ENCODE assay signal across 28 mouse cellular contexts in the genomic region with DNA sequence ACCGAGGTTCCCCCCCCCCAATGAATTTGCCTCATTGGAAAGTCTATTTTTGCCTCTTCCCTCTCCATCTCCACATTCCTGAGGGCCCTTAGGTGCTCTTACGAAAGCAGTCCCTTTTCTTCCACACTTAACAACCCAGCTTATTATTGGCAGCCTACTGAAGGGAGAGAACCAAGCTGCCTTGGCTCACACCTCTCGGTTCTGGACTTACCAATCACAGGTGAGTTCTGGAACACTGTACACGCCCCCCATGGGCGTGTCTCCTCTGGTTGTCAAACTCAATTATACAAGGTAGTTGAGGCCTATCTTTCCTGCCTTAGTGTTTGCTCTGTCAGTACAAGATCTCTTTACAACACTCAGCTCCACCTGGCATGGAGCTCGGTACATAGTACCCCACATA. TPM values are rescaled to one million over a fixed set of nuclear protein-coding genes. Genes with fewer than 3 reads are reported as not detected.
DNase-seq lines count a peak whose midpoint lies in the region; ATAC-seq and TF ChIP-seq lines count a peak whose summit lies in the region.
"Had no signal": no experiment of that assay in that cellular context is flagged by ENCODE, and none has a peak within 500 bp of the region (broad histone marks: within the 10 kb centered on the region; RNA-seq: fewer than 3 reads in every experiment).

No protein-coding gene starts in this region.

- DNase-seq in heart, adult 11 months = peak; percentile 54
- no peak for DNase-seq in heart, postnatal 10 days
- peak; percentile 19 for DNase-seq in A20 (ENCODE audit: low read depth, low spot score)
- peak; percentile 43 for DNase-seq in c-Kit-positive CD71-positive TER-119-negative erythroid progenitor cells, embryonic 14.5 days (ENCODE audit: low read depth)
- DNase-seq in lung, postnatal 14 days = peak; percentile 42
- DNase-seq in hindbrain, postnatal 0 days (ENCODE audit: low spot score) = no peak
- DNase-seq in urinary bladder, adult 2 months (ENCODE audit: low spot score) = no peak
- DNase-seq in gastrocnemius, postnatal 4 days (ENCODE audit: low spot score in 2 of 2) = no peak
- DNase-seq: adrenal gland, postnatal 10 days; cerebellum, adult 18-20 months; gastrocnemius, postnatal 10 days; kidney, adult 9 months; kidney, postnatal 36 days; left cerebral cortex, postnatal 4 days; thymus, postnatal 25 days had no signal

- H3K27me3 ChIP-seq in hindbrain, postnatal 0 days (ENCODE audit: insufficient read depth, low read length) = no peaks in the 10 kb centered on the region

- no peaks in the 10 kb centered on the region for H3K9me3 ChIP-seq in hindbrain, postnatal 0 days (ENCODE audit: low read length)
- H3K9me3 ChIP-seq: forebrain, embryonic 10.5 days; midbrain, embryonic 10.5 days had no signal

- no peak for ATAC-seq in hindbrain, postnatal 0 days
- ATAC-seq: activated CD4-positive, CD25-positive, alpha-beta regulatory T cell, adult 4 months had no signal

- WGBS in hindbrain, postnatal 0 days = 88% methylated on average over 6 of the region's 6 CpGs

- TF ChIP-seq CTCF in hindbrain, postnatal 0 days (IDR thresholded peaks at IDR 0.05; ENCODE audit: low read depth) = no peak

- no peak overlapping the region for H3K4me3 ChIP-seq in hindbrain, postnatal 0 days (ENCODE audit: low read length)
- H3K4me3 ChIP-seq: forebrain, embryonic 10.5 days; left cerebral cortex, adult 2 months; midbrain, embryonic 10.5 days had no signal

- H3K4me2 ChIP-seq in hindbrain, postnatal 0 days (ENCODE audit: low read depth, low read length) = no peak overlapping the region

- H3K4me1 ChIP-seq in hindbrain, postnatal 0 days (ENCODE audit: insufficient read depth, low read length) = no peaks in the 10 kb centered on the region
- H3K4me1 ChIP-seq: forebrain, embryonic 10.5 days had no signal

- H3K27ac ChIP-seq in hindbrain, postnatal 0 days = no peak overlapping the region
- H3K27ac ChIP-seq: forebrain, embryonic 10.5 days; left cerebral cortex, adult 2 months; macrophage; midbrain, embryonic 10.5 days; stomach, postnatal 0 days had no signal

- intact Hi-C loops in heart, postnatal 10 days (cut with DNase I) = no loop called here

- H3K36me3 ChIP-seq in hindbrain, postnatal 0 days (ENCODE audit: insufficient read depth, low read length) = no peaks in the 10 kb centered on the region
- H3K36me3 ChIP-seq: forebrain, embryonic 10.5 days; midbrain, embryonic 10.5 days had no signal

- no peak overlapping the region for H3K9ac ChIP-seq in hindbrain, postnatal 0 days (replicated peaks; ENCODE audit: low read length)

RNA-seq across cellular contexts. Expression of a gene that starts 13.8 kb away (rescaled TPM):
- not detected for total RNA-seq in heart, postnatal 10 days (2021)
- 0.78 TPM in 1 of 2 replicates, not detected in the other for total RNA-seq in hindbrain, postnatal 0 days (2014; rRNA removed)
- 0.37 and 0.45 TPM in 2 replicates for polyA plus RNA-seq in hindbrain, postnatal 0 days (2015; fragmentation: Nextera tagmentation; extraction: Ambion mirVana)
- 2.1 and 3.3 TPM in 2 replicates for polyA plus RNA-seq in urinary bladder, adult 2 months (2012; rRNA removed)
- total RNA-seq in gastrocnemius, postnatal 4 days (2021) = under 1 TPM in 1 of 2 experiments, not detected in 1; 0.17 TPM
- total RNA-seq: CH12.LX; gastrocnemius, postnatal 10 days; heart, adult 8-10 months; left cerebral cortex, adult 2 months; liver, adult 2 months; neutrophil, adult 5-6 weeks had no signal
- polyA plus RNA-seq: activated CD4-positive, CD25-positive, alpha-beta regulatory T cell, adult 4 months; forebrain, embryonic 10.5 days; heart, embryonic 16.5 days; hindbrain, embryonic 11.5 days; liver, adult 2 months; macrophage; midbrain, embryonic 10.5 days had no signal

RNA-seq across cellular contexts. Expression of a gene that starts 35.0 kb away (rescaled TPM):
- total RNA-seq in heart, postnatal 10 days (2021) = under 1 TPM; 0.47 to 0.93 TPM
- 0.07 and 0.73 TPM in 2 replicates for total RNA-seq in hindbrain, postnatal 0 days (2014; rRNA removed)
- polyA plus RNA-seq in hindbrain, postnatal 0 days (2015; fragmentation: Nextera tagmentation; extraction: Ambion mirVana) = 0.06 and 0.18 TPM in 2 replicates
- 0.22 and 0.38 TPM in 2 replicates for polyA plus RNA-seq in urinary bladder, adult 2 months (2012; rRNA removed)
- total RNA-seq in gastrocnemius, postnatal 4 days (2021) = under 1 TPM; 0.52 to 0.57 TPM
- total RNA-seq: CH12.LX; left cerebral cortex, adult 2 months; left cerebral cortex, postnatal 4 days; liver, adult 2 months; midbrain, postnatal 0 days had no signal
- polyA plus RNA-seq: macrophage had no signal

RNA-seq across cellular contexts. Expression of a gene that starts 37.7 kb away (rescaled TPM):
- total RNA-seq in heart, postnatal 10 days (2021) = not detected
- total RNA-seq in hindbrain, postnatal 0 days (2014; rRNA removed) = not detected in 2 replicates
- not detected in 2 replicates for polyA plus RNA-seq in hindbrain, postnatal 0 days (2015; fragmentation: Nextera tagmentation; extraction: Ambion mirVana)
- 0.47 and 0.88 TPM in 2 replicates for polyA plus RNA-seq in urinary bladder, adult 2 months (2012; rRNA removed)
- total RNA-seq in gastrocnemius, postnatal 4 days (2021) = not detected
- total RNA-seq: adrenal gland, postnatal 10 days; CH12.LX; gastrocnemius, postnatal 10 days; heart, adult 8-10 months; left cerebral cortex, postnatal 4 days; midbrain, postnatal 0 days; neutrophil, adult 5-6 weeks had no signal
- polyA plus RNA-seq: forebrain, embryonic 10.5 days; heart, embryonic 16.5 days; hindbrain, embryonic 11.5 days; liver, adult 2 months; macrophage; midbrain, embryonic 10.5 days; midbrain, postnatal 0 days; stomach, postnatal 0 days had no signal

Comparison
In these comparisons a context has a peak if more than half of its experiments do, and no peak if none do; other contexts are left out.
1. DNase-seq: peak in heart, adult 11 months (single experiment), A20 (single experiment), c-Kit-positive CD71-positive TER-119-negative erythroid progenitor cells, embryonic 14.5 days (single experiment) and lung, postnatal 14 days (single experiment); none in heart, postnatal 10 days (0 of 2), hindbrain, postnatal 0 days (single experiment), urinary bladder, adult 2 months (single experiment) and gastrocnemius, postnatal 4 days (0 of 2).